Mouse (Mus musculus) neural tube, embryonic 15.5 days (tissue): ENCODE measurements around the gene Slc6a5. TPM values are rescaled to one million over a fixed set of nuclear protein-coding genes. Genes with fewer than 3 reads are reported as not detected.
"Not testable (repeated sequence)": the region's sequence is repeated elsewhere in the genome, so short reads cannot be mapped to it uniquely, and the experiment has no call there.

ENCODE experiments used
- ATAC-seq: fragments of 200-750 bp; cut with Nextera tagmentation; 2 replicates; pipeline ENCODE4 v1.8.0; 2017; ENCODE audit warnings: mild to moderate bottlenecking, moderate TSS enrichment, moderate library complexity; ENCODE audit not compliant: low FRiP score
- H3K27ac ChIP-seq: fragments of 300-500 bp; sonication (generic); replicated peaks from 2 replicates; pipeline ENCODE4 v1.5.1; 2015; ENCODE audit warnings: mild to moderate bottlenecking, inconsistent platforms
- H3K27me3 ChIP-seq: fragments of 300-500 bp; sonication (generic); replicated peaks from 2 replicates; pipeline ENCODE4 v1.6.1; 2015; ENCODE audit warnings: inconsistent platforms
- H3K36me3 ChIP-seq: fragments of 300-500 bp; sonication (generic); 2 replicates; pipeline ENCODE4 v1.6.1; 2015; ENCODE audit warnings: inconsistent platforms
- H3K4me1 ChIP-seq: fragments of 300-500 bp; sonication (generic); 2 replicates; pipeline ENCODE4 v1.6.1; 2015; ENCODE audit warnings: inconsistent platforms
- H3K4me2 ChIP-seq: fragments of 300-500 bp; sonication (generic); 2 replicates; pipeline ENCODE4 v1.6.1; 2015; ENCODE audit warnings: inconsistent platforms, mild to moderate bottlenecking, moderate library complexity
- H3K4me3 ChIP-seq: fragments of 300-500 bp; sonication (generic); replicated peaks from 2 replicates; pipeline ENCODE4 v1.5.1; 2015; ENCODE audit warnings: mild to moderate bottlenecking, inconsistent platforms
- H3K9ac ChIP-seq: fragments of 300-500 bp; sonication (generic); replicated peaks from 2 replicates; pipeline ENCODE4 v1.6.1; 2015; ENCODE audit warnings: mild to moderate bottlenecking, inconsistent platforms
- H3K9me3 ChIP-seq: fragments of 300-500 bp; sonication (generic); replicated peaks from 2 replicates; pipeline ENCODE4 v1.6.1; 2016; ENCODE audit warnings: inconsistent platforms
- WGBS: fragments of 180-500 bp; shearing (Covaris S2); methylation state at CpG from one replicate; pipeline ENCODE4 v1.1.7; 2015; ENCODE audit warnings: mixed read lengths; 5-methylcytosine and 5-hydroxymethylcytosine counted together
- polyA plus RNA-seq: library from polyadenylated mRNA; unstranded; fragments of >200 nt; fragmentation: Nextera tagmentation; extraction: Ambion mirVana; gene quantifications from 2 replicates; pipeline ENCODE4 v1.2.1, GENCODE M21; 2015

The Slc6a5 gene
- polyA plus RNA-seq, 1 experiment from 2014 or later = 19.7 TPM

DNA sequence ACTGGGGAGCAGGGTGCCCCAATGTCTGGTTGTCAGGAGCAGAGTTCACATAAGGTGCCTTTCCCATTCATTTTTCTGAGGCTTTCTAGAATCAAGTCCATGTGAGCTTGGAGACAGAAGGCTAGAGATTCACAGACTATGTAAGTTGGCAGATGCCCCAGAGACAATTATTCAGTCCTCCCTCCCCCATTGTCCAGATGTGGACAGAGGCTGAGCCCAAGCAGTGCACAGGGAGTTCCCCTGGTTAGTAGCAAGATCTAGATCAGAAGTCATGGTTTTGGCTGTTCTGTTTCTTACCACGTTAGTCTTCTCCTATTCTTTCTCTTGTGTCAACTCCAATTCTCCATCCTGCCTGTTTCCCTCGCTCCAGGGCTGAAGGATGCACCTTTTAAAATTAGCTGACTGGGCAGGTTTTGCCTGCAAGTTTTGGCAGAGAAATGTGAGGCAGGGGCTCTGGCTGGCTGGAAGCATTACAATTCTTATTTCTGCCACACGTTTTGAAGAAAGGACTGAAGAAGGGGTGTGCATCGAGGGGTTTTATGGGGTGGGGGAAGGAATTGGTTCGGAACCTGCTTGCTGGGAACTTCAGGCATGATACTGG lies 3.9 kb downstream of the Slc6a5 start:
- H3K36me3 ChIP-seq = no peaks in the 10 kb centered on the region
- ATAC-seq = 0 out of 2 replicates have a peak, but pooled peaks have one; percentile 0
- H3K9ac ChIP-seq = peak overlapping the region; percentile 56
- WGBS = under 1% methylated on average over 5 of the region's 5 CpGs
- H3K27me3 ChIP-seq = peaks cover 76% of the 10 kb centered on the region
- H3K4me2 ChIP-seq = peak overlapping the region; percentile 57
- peaks cover 28% of the 10 kb centered on the region for H3K4me1 ChIP-seq
- H3K4me3 ChIP-seq = peak overlapping the region; percentile 43
- H3K9me3 ChIP-seq = no peaks in the 10 kb centered on the region
- peak overlapping the region; percentile 85 for H3K27ac ChIP-seq

DNA sequence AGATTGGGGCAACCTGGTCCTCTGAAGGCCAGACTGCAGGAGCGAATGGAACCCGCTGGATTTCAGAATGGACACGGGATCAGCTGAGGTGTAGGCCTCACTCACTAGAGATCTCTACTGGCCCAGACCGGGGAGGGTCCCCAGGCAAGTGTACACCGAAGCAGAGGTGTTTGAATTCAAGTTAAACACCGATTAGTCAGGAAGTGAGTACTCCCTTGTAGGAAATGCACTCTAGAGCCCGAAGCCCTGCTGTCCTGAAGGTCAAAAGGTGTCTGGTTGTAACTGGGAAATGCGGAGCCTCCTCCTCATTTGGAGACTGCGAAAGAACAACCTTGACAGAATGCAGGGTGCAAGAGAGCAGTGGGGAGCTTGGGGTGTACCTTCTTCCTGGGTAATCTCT lies 5.0 kb downstream of the Slc6a5 start:
- ATAC-seq = no peak
- Histone ChIP-seq H3K4me1 (peaks cover 23% of the 10 kb centered on the region), H3K9me3 (no peaks in the 10 kb centered on the region), H3K4me3 (peak overlapping the region; percentile 43), H3K27me3 (peaks cover 71% of the 10 kb centered on the region), H3K36me3 (no peaks in the 10 kb centered on the region), H3K9ac (peak overlapping the region; percentile 40; the same call in 1 of the 2 replicates), H3K27ac (peak overlapping the region; percentile 85), H3K4me2 (peak overlapping the region; percentile 57)
- 2% methylated on average over 9 of the region's 9 CpGs for WGBS

DNA sequence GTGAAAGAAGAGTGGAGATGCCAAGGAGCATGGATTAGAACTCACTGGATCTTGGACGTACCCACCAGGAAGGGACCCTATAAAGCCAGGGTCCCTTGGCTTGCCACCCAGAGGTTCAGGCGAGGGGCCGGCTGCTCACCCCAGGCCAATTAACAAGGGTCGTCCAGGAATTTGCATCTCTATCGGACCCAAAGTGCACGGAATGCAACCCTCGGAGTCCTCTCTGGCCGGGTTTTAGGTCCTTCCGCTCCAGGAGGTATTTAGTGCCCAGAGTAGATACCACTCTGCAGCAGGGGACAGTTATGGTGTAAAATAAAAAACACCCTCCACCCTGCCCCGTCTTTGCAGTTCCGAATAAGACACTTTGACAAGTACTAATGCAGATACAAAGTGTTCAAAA lies 5.5 kb downstream of the Slc6a5 start:
- Histone ChIP-seq H3K9me3 (no peaks in the 10 kb centered on the region), H3K4me3 (peak overlapping the region; percentile 43), H3K27me3 (peaks cover 71% of the 10 kb centered on the region), H3K9ac (0 out of 2 replicates have a peak overlapping the region, but pooled peaks have one; percentile 40), H3K36me3 (no peaks in the 10 kb centered on the region), H3K4me2 (peak overlapping the region; percentile 57), H3K4me1 (peaks cover 23% of the 10 kb centered on the region), H3K27ac (peak overlapping the region; percentile 85; the same call in 1 of the 2 replicates)
- WGBS = 1% methylated on average over 11 of the region's 11 CpGs
- no peak for ATAC-seq

DNA sequence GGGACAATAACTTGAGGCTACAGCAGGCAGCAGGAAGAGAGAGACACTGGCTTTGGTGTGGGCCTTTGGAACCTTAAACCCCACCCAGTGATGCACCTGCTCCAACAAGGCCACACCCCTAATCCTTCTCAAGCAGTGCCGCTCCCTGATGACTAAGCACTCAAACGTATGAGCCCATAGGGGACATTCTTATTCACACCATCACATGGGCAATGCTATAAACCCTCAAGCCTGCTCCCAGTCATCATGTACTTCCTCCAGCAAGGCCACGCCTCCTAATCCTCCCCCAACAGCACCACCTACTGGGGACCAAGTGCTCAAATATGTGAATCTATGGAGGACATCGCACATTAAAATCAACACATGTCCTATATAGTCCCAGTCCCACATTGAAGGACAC lies 9.5 kb downstream of the Slc6a5 start:
- Histone ChIP-seq H3K4me2 (no peak overlapping the region), H3K4me3 (no peak overlapping the region), H3K36me3 (no peaks in the 10 kb centered on the region), H3K27me3 (peaks cover 43% of the 10 kb centered on the region), H3K9ac (no peak overlapping the region), H3K4me1 (peaks cover 29% of the 10 kb centered on the region), H3K9me3 (no peaks in the 10 kb centered on the region), H3K27ac (no peak overlapping the region)
- WGBS = 81% methylated on average over 4 of the region's 4 CpGs
- ATAC-seq = no peak

DNA sequence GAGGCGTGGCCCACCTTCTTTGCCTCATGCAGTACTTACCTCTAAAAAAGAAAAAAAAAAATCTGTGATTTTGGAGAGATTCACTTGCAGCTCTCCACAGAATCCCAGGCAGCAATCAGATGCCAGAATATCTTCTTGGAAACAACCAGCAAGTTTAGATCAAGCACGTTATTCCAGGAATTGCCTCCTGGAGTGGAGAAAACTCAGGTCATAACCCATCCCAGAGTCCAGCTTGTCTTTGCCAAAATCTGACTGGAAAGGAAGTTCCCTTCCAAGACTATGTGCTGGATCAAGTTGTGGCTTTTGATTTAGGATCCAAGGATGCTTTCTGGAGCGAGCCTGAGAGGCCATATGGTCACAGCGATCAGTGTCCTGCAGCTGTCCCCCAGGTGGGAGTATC lies 10.8 kb downstream of the Slc6a5 start:
- H3K27me3 ChIP-seq = peaks cover 30% of the 10 kb centered on the region
- H3K4me1 ChIP-seq = peaks cover 24% of the 10 kb centered on the region
- no peaks in the 10 kb centered on the region for H3K9me3 ChIP-seq
- 75% methylated on average over 4 of the region's 4 CpGs for WGBS
- no peak for ATAC-seq
- no peak overlapping the region for H3K9ac ChIP-seq
- H3K4me3 ChIP-seq = no peak overlapping the region
- H3K36me3 ChIP-seq = no peaks in the 10 kb centered on the region
- H3K4me2 ChIP-seq = no peak overlapping the region
- H3K27ac ChIP-seq = no peak overlapping the region

DNA sequence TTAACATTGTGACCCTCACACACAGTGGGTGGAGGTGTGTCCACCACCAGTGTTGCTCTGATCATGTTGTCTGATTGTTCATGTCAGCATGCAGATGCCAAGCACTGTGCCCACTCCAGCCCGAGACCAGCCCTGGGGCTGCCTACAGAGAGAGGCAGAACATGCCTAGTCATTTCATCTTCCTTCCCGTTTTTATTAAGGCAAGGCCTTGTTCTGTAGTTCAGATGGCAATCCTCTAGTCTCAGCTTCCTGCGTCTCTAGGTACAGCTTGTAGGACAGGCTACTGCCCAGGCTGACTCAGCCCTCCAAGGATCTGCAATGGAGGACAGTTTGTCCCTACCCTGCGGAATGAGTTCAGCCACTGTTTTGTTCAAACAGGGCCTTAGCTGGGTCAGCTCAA lies 13.0 kb downstream of the Slc6a5 start:
- Histone ChIP-seq H3K36me3 (no peaks in the 10 kb centered on the region), H3K9me3 (no peaks in the 10 kb centered on the region), H3K4me2 (peak overlapping the region; percentile 19), H3K4me1 (peaks cover 12% of the 10 kb centered on the region), H3K4me3 (no peak overlapping the region), H3K9ac (0 out of 2 replicates have a peak overlapping the region, but pooled peaks have one; percentile 7), H3K27ac (peak overlapping the region; percentile 85), H3K27me3 (peaks cover 9% of the 10 kb centered on the region)
- ATAC-seq = peak; percentile 66
- WGBS = 22% methylated on average over 4 of the region's 4 CpGs

DNA sequence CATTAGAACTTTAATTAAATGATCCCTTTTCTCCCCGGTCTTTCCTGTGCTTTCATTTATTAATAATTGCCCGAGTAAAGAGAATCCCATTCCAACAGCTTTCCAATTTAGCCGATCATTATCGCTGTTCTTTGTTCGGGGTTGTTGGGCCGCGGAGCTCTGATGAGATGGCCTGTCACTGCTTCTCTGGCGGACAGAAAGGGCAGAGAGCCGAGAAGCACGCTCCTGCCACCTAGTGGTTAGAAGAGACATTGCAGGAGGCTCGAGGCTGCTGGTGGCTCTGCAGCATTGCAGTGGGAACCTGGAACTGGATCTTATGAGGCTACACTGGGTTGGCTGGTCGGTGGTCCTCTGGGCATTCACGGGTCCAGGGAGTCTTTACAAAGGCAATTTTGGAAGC lies 13.4 kb downstream of the Slc6a5 start:
- Histone ChIP-seq H3K27me3 (peaks cover 5% of the 10 kb centered on the region), H3K9ac (no peak overlapping the region), H3K9me3 (no peaks in the 10 kb centered on the region), H3K4me1 (peaks cover 12% of the 10 kb centered on the region), H3K27ac (peak overlapping the region; percentile 85), H3K4me2 (peak overlapping the region; percentile 19), H3K4me3 (no peak overlapping the region), H3K36me3 (no peaks in the 10 kb centered on the region)
- ATAC-seq = peak; percentile 84
- WGBS = 1% methylated on average over 13 of the region's 13 CpGs

DNA sequence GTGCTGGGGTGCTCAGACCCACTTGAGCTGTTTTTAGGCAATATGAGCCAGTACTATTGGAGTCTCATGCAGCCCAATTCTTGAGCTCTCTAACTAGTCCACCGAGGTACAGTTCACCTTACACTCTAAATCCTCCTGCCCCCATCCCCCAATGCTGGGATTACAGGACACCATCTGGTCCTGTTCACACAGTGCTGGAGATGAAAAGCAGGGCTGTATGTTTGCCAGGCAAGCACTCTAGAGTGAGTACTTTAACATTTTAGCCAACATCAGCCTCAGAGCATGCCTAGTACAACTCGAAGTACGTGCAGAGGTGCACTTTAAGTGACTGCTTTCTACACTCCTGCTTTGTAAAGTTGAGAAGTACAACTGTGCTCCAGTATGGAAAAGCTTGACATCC lies 18.6 kb downstream of the Slc6a5 start:
- Histone ChIP-seq H3K9me3 (no peaks in the 10 kb centered on the region), H3K9ac (no peak overlapping the region), H3K4me2 (no peak overlapping the region), H3K4me1 (0 out of 2 replicates have a peak, but pooled peaks cover 4% of the 10 kb centered on the region), H3K27ac (no peak overlapping the region), H3K4me3 (no peak overlapping the region), H3K36me3 (0 out of 2 replicates have a peak, but pooled peaks cover 2% of the 10 kb centered on the region), H3K27me3 (no peaks in the 10 kb centered on the region)
- WGBS = 65% methylated on average over 3 of the region's 3 CpGs
- no peak for ATAC-seq

DNA sequence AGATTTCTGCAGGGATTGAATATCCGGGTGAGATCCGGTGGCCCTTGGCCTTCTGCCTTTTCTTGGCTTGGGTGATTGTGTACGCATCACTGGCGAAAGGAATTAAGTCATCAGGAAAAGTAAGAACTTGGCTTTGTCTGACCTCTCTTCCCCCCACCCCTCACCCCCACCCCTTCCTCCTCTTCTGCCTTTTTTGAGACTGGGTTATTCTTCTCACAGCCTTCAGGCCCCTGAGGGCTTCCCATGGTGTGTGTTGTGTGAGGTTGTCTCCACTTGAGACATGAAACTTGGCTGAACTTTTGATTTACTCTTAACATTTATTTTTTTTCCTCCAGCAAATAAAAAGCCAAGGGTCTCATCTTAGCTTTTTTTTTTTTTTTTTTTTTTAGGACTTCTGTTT lies 20.1 kb downstream of the Slc6a5 start:
- no peak overlapping the region for H3K27ac ChIP-seq
- no peaks in the 10 kb centered on the region for H3K9me3 ChIP-seq
- no peaks in the 10 kb centered on the region for H3K4me1 ChIP-seq
- no peak overlapping the region for H3K4me3 ChIP-seq
- no peak for ATAC-seq
- H3K36me3 ChIP-seq = 0 out of 2 replicates have a peak, but pooled peaks cover 2% of the 10 kb centered on the region
- H3K27me3 ChIP-seq = no peaks in the 10 kb centered on the region
- H3K4me2 ChIP-seq = no peak overlapping the region
- WGBS = 75% methylated on average over 4 of the region's 4 CpGs
- no peak overlapping the region for H3K9ac ChIP-seq

DNA sequence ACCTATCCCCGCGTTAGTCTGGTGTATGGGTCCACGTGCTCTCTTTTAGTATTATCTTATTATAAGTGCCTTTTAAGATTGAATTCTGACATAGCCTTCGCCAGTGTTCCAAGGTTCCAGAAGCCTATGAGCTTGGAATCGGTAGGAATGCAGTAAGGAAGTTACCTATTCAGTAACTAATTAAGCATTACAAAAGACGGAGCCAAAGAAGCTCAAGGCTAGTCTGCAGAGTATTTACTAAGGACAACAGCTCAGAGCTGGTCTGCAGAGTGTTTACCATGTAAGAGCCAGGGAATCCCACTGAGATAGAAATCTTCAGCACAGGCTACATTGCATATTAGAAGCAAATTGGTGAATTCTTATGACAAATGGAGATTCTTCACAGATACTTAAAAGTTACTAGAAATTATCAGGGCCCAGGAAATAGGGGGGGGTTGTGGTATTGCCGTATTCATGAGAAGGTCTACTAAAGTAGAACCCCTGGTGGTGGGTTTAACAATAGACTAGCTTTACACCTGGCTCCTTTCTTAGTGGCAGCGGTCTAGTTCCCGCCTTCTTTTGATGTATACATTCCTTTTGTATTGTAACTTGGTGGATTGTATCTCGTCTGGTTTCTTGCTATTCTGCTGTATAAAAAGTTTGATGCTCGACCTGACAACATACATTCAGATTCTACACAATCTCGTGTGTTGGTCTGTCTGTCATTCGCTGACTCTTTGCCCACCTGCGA lies 23.6 kb downstream of the Slc6a5 start:
- 84% methylated on average over 14 of the region's 14 CpGs for WGBS
- H3K27me3 ChIP-seq, H3K4me3 ChIP-seq, H3K27ac ChIP-seq, H3K9me3 ChIP-seq, H3K4me1 ChIP-seq, ATAC-seq, H3K36me3 ChIP-seq, H3K4me2 ChIP-seq, H3K9ac ChIP-seq: not testable (repeated sequence)

DNA sequence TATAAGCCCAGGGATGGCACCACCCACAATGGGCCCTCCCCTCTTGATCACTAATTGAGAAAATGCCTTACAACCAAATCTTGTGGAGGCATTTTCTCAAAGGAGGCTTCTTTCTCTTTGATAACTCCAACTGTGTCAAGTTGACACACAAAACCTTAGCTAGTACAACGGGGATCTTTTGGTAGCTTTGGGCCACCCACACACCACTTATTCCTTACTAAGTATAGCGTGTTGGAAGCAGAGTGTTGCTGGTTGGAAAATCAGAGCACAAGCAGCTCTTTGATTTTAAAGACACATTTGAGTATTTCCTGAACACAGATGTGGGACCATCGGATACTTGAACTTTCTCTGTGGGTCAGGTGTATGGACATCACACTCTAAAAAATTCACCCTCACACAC lies 26.9 kb downstream of the Slc6a5 start:
- no peak for ATAC-seq

DNA sequence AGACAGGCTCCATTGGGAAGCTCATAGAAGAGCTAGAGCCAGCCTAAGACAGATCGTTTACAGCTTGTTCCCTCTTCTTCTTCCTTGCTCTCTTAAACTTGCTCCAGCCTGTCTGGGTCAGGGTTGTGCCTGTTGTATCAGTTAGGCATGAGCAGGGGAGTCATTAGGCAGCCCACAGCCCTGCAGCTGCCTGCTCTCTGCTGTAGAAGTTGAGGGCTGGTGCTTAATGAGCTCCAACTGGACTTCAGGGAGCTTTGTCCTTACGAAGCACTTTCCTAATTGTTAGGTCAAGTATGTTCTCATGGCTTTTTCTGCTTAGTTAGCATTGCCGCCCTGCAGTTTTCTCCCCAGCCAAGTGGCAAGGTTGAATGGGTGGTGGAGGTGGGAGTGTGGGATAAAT lies 32.1 kb downstream of the Slc6a5 start:
- no peaks in the 10 kb centered on the region for H3K27me3 ChIP-seq
- H3K9ac ChIP-seq = no peak overlapping the region
- H3K4me3 ChIP-seq = no peak overlapping the region
- WGBS = 66% methylated on average over 3 of the region's 3 CpGs
- no peak for ATAC-seq
- no peak overlapping the region for H3K27ac ChIP-seq
- peaks cover 4% of the 10 kb centered on the region; the same call in 1 of the 2 replicates for H3K36me3 ChIP-seq
- H3K4me2 ChIP-seq = no peak overlapping the region
- 0 out of 2 replicates have a peak, but pooled peaks cover 2% of the 10 kb centered on the region for H3K4me1 ChIP-seq
- H3K9me3 ChIP-seq = no peaks in the 10 kb centered on the region

More for the DNA sequence above, 26.9 kb downstream of the Slc6a5 start:
- Histone ChIP-seq H3K4me1 (no peaks in the 10 kb centered on the region), H3K9ac (no peak overlapping the region), H3K9me3 (no peaks in the 10 kb centered on the region), H3K36me3 (no peaks in the 10 kb centered on the region; the same call in 1 of the 2 replicates), H3K27me3 (no peaks in the 10 kb centered on the region), H3K4me3 (no peak overlapping the region), H3K4me2 (no peak overlapping the region), H3K27ac (no peak overlapping the region)
- WGBS = 93% methylated on average over 3 of the region's 3 CpGs
